Mouse (Mus musculus): ENCODE measurements at regions not wholly inside any gene's neighbourhood (a gene's known extent, or its start where the extent isn't known, plus 50 kb on each side); places are given as distances from the start of the nearest gene placed in this dataset.

- TF ChIP-seq CTCF (IDR thresholded peaks at IDR 0.05; ENCODE audit: low read depth, low read length) (no peak), POLR2A (IDR thresholded peaks at IDR 0.05; ENCODE audit: extremely low read depth, insufficient read depth, low read length) (no peak)
Measured at GRCm38 (mm10) chr8:50387189-50387588, 1543.4 kb upstream of the Tenm3 start.
